Mouse (Mus musculus): ENCODE measurements around the gene Topors.

DNA sequence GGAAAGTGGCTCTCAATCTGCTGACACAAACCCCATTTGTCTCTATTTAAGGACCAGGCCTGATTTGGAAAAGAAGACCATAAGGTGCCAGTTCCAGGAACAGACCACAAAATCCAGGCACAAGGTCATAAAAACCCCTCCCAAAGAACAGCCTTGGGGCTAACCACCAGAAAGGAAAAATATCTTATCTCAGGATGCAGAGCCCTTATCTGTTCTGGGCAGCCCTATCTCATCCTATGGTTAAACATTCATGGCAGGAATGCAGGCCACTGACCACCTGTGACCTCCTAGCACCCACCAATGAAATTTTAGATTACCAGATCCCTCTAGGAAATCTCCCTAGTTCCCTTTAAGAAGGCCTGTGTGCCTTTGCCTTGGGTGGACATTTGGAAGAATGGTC lies 40.0 kb upstream of the Topors start:
- TF ChIP-seq MAFK (IDR thresholded peaks at IDR 0.05; ENCODE audit: insufficient read depth, low read depth, low read length) (no peak), ZC3H11A (IDR thresholded peaks at IDR 0.05; ENCODE audit: borderline replicate concordance, low read depth, low read length) (no peak)

Measured in ES-E14 (cell line).